Mouse (Mus musculus): Measurements from ENCODE around the gene Acbd6.

The Acbd6 gene

DNA sequence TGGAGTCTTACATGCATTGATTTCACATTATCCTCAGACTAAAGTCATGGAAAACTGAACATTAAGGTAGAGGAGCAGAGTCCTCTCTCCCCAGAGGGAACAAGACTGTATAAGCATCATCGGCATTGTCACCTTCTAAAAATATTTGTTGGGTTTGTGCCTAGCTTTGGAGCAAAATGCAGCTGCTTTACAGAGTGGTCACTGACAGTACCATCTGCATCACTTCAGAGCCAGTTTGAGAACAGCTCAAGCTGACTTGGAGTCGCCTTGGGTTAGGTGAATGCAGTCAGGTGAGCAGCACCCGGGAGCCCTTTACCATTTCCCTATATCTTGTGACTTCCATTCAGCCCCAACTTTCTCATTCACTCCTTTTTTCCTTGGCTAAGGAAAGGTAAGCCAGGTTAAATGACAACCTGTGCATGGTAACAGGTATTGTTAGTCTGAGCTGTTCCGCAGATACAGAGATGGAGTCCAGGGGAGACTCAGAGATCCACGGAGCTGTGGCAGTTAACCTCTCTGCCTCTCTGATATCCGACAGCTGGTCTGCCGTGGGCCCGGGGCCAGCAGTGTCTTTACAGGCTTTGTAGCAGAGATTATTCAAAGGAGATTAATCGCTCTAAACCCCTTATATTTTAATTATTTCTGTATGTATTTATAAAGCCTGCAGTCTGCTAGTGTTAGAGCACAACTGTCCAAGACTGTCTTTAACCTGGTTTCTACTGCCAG is 92.4 kb downstream of the Acbd6 start:
- DNase-seq (ENCODE audit: low read depth), result no peak

DNA sequence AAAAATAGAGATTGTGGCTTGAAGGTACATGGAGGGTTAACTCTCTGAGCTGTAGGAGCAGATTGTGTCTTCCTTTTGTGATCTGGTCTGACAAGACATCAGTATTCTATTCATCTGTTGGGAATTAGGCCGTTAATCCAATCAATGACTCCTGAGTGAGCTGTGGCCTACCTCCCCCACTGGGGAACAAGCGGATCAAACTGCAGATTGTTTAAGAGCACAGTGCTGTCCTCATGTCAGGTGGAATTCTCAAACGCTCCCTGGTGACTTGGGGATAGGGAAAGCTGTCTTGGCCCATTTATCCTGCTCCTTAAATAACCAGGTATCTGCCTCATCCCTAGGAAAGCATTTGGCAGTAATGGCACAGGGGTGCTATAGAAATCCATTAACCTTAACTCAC is 97.0 kb downstream of the Acbd6 start:
- no peak for DNase-seq (ENCODE audit: low read depth)

DNA sequence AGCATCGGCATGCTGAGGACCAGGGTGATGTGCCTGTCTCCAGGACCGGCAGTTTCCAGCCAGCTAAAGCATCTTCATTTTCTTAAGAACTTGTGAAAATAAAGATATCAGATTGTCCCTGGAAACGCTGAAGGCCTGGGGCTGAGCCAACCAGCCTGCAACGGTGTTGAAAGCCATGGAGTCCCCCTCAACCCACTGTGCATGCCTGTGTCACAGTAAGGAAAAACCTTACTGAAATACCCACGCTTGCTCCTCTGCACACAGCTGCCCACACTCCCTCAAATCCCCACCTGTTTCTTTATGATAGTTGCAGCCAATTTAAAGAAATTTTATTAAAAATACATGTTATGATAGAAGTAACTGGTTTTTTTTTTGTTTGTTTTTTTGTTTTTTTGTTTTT is 98.4 kb downstream of the Acbd6 start:
- no peak for DNase-seq (ENCODE audit: low read depth)

DNA sequence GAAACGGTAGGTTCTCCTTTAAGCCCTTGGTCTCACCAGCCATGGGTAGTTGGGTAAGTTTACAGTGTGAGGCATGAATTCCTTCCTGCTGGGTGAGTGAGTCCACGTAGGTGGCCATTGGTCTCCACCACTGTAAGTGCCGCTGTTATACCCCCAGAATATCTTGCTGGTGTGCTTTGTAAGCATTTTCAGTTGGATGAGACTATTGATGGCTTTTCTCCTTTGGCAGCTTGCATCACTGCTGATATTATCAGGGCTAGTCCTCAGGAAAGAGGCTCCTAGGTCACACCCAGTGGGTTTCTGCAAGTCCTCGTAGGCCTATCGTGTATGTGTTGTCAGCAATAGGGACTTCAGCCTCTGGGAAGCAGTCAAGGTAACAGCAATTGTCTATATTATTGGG is 106.1 kb downstream of the Acbd6 start:
- no peak for DNase-seq (ENCODE audit: low read depth)

DNA sequence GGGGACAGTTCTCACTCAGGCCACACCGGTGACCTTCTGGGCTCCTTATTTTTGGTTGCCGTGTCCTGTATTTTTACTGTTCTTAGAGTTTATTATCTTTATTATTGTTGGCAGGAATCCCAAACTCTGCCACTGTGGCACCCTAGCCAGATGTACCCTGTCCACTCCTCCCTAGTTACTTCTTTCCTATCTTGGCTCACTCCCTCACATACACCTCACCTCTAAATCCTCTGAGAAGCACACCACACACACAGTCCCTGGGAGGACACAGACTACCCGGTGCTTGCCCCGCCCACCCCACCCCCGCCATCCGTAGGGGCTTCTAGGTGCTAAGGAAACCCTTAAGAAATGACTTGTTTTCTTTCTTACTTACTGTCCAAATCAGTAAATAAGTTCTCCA is 117.7 kb downstream of the Acbd6 start:
- no peak for DNase-seq (ENCODE audit: low read depth)

DNA sequence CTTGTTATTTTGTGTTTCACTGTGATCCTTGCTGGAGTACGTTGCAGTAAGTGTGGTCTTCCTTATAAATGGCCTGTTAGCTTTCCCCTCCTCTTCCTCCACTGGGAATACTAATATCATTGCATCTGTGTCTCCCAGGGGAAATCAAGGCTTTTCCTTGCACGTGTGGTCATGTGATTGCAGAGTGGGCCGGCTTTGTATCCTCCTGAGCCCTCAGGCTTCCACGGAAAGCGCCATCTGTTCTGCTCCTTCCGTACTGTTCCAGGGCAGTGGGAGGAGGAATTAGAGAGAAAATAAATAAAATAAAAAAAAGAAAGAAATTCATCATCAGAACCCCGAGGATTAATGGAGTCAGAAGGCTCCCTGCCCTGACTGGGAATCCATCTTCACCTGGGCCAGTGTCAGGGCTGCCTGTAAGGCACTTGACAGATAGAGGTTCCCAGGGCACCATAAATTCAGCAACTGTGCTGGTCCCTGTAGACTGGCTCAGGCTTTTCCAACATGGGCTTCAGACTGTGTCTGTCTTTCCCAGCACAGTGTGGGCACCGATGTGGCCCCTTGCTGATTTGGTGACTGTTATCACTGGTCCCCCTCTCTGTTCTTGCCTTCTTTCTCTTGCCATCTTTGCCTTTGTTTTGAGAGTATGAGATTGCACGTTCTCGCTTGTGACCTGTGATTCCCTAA is 123.3 kb downstream of the Acbd6 start:
- no peak for DNase-seq (ENCODE audit: low read depth)

DNA sequence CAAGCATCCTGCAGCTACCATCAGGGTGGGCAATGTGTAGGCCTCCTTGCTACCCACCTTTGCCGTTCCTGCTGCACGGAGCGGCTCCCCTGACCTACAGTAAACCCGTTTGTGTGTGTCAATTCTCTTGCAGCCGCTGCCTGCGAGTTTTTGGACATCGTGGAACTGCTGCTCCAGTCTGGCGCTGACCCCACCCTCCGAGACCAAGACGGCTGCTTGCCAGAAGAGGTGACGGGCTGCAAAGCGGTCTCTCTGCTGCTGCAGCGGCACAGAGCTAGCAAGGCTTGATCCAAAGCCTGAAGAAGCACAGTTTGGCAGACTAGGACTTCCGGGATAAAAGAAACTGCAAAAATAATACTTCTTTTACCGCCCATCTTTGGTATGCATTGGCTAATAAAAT is 128.9 kb downstream of the Acbd6 start:
- DNase-seq (ENCODE audit: low read depth), result no peak

DNA sequence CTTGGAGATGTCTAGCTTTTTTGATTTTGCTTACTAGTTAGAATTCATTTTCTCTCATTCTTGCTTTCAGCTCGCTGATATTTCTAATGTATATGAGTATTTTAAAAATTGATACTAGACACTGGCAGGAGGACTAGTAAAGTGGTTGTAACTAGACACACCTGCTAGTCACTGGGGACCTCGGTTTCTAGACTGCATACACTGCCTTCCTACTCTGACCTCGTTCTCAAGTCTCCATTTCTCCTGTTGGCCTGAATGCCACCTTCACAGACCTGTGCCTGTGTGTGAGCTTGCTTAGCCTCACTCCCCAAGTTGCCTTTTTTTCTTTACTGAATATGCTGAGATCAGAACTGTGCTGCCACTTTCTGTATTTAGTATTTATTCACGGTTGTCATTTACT is 131.2 kb downstream of the Acbd6 start:
- no peak for DNase-seq (ENCODE audit: low read depth)

DNA sequence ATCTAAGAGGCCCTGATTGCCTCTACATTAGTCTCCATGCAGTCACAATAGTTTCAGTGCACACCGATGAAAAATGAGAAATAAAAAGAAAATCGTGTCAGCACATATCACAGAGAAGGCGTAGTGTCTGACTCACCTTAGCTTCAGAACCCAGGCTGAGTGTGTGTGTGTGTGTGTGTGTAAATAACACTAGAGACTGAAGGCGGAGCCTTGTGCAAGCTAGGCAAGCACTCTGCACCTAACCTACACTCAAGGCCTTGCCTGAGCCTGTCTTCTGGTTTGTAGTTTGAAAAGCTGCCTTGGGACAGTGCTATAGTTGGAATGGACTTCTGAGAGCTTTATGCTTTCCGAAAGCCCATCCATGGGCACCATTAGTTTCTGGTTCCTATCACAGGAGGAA is 131.6 kb downstream of the Acbd6 start:
- DNase-seq (ENCODE audit: low read depth), result no peak

DNA sequence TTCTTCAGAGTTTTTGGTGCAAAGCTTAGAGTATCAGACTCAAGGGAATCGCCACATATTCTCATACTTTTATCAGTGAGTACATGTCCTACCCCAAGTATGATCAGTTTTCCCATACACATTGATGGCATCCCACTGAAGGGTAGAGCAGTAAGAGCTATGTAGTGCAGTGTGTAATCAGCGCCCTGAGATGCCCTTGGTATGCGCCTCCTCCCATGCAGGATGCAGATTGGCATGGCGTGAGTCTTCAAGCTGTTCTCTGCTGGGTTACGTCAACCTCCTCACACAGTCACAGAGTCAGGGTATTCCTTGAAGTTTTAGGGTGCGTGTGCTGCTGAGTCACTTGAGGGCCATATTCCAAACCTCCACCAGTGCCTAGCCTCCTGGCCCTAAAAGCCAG is 134.3 kb downstream of the Acbd6 start:
- DNase-seq (ENCODE audit: low read depth), result no peak

DNA sequence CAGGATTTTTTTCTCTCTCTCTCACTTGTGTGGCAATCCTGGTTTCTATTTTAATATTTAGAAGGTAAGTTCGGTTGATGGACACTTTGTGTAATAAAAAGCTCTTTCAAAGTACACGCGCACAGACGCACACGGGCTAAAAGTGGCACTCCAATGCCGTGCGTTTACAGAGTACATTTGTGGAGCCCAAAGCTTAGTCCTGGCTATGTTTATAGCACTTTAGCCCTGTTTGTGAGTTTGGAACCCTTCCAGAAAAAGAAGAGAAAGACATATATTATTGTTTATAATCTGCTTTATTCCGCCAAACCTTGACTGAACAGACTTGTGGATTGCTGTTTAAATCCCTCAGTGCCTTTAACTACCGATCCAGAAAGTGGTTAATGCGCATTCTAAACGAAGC is 135.1 kb downstream of the Acbd6 start:
- DNase-seq (ENCODE audit: low read depth), result no peak

DNA sequence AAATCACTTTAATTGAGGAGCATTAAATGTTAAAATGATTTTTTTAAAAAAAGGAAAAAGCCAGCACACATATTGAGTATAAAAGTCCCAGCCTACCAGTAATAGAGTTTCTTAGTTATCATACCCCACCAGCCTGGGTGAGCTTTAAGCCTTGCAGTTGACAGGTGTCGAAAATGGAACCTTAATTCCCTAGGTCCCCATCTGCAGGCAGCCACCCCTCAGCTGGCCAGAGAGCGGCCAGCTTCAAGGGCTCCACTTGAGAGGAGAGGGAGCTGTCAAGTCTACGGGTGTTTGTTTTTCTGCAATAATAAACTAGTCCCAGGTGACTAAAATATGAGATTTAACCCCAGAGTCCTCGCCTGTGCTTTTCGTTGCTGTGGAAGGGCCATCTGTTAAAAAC is 135.5 kb downstream of the Acbd6 start:
- no peak for DNase-seq (ENCODE audit: low read depth)

DNA sequence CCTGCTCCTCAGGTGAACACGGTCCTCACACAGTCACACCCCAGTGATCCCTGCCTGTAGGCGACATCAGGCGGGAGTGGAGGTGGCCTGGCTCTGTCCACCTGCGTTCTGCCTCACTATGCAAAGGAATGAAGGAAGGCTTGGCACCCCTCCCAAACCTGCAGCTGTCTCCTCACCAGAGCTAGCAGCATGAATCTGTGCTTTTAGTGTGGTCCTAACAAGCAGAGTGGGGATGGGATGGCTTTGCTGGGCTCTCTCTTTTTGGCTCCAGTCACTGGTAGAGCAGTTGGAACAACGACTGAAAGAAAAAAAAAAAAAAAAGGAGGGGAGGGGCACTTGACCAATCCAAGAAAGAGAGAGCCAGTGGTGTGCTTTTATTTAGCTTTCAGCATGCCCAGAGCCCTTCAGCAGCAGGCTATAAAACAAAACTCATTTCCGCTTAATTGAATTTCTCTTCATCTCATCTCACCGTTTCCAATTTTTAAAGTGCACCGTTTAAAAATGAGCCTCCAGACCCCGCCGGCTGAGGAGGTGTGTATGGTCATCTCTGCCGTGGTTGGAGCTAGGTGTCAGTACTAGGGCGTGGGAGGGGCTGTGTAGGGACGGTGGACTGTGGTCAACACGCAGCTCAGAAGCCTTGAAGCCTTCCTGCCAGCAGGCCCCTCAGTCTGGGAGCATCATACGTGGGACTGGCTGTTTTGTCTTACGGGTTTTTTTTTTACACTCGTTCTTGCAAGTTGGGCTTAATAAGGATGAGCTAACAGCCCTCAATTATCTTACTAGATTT is 140.6 kb downstream of the Acbd6 start:
- no peak for DNase-seq (ENCODE audit: low read depth)

DNA sequence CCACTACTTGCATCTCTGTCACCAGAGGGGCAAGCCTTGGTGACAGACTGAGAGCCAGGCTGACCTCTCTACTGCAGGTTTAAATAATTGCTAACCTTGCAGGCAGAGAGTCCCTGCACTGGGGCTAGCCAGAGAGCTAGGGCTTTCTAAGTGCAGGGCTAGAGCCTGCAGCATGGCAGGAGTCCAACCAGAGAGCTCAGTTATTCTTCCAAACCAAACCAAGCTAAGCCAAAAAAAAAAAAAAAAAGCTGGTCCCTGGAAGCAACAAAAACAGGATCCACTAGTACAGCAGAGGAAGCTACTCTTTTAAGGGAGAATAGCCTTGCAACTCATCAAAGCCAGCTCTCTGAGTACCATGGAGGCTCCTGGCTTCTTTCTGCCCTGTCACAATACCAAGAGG is 143.0 kb downstream of the Acbd6 start:
- DNase-seq (ENCODE audit: low read depth), result peak; percentile 16

DNA sequence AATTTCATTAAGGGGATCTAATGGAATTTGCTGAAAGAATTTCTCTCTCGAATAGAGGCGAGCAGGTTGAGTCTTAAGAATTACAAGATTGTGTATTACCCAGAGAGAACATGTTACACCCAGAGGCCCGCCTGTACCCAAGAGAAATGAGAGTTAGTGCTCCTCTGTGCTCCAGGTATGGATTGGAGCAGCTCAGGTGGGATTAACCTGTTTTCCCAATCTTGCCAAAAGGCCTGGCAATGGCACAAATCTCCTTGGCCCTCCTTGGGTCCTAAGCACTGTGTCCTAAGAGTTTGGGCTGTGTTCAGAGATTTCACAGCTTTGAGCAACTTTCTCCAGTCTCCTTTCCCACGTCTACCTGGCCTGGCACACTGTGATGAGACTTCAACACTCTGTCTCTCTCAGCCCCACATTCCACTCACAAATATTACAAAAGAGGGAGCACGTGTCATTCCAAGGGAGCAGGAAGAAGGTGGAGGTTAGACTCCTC is 145.3 kb downstream of the Acbd6 start:
- no peak for DNase-seq (ENCODE audit: low read depth)

DNA sequence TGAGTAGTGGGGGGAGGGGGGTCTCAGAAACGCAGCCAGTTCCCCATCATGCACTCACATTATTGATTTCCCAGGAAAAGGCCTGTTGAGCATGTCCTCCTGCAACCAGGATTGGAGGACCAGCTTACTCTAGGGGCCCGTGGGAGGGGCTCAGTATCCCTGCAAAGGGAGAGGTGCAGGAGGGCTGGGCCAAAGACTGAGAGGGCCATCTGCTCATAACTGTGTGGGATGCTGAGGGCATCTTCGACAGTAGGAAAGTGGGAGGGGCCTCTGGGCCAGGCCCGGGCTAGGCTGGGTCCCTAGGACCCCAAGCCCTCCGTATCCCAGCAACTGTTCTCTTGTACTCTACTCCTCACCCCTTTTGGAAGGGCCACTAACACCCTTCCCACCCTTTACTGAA is 146.3 kb downstream of the Acbd6 start:
- DNase-seq (ENCODE audit: low read depth), result no peak

DNA sequence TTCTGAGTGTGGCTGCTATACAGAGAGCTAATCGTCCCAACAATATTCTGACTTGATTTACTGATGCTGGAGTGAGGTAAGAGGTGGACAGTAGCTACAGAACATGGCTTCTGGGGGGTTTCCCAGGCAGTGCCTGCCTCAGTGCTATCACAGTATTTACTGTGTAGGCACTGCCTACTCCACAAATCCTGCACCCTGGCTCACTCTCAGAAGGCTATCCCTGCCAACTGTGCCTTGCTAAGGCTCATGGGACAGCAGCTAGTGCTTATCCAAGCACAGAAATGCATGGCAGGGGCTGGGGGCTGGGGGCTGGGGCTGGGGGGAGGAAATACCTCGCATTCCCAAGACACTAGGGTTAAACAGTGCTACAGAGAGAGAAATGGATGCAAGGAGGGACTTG is 155.4 kb downstream of the Acbd6 start:
- DNase-seq (ENCODE audit: low read depth), result no peak

DNA sequence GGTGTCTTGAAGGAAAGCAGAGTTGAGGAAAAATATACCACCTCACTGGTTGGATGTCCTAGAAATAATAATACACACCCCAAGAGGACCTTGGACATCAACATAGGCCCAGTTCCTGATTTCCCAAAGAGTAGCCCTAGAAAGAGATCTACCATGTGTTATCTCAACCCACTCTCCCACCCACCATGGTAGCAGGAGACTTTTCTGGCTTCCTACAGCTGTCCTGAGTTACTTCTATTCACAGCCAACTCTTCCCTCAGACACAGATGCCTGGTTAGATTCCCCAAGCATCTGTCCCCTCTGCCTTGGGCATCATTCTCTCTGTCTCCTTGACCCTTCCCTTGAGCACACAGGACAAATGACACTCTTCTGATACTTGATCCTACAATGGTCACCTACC is 157.4 kb downstream of the Acbd6 start:
- DNase-seq (ENCODE audit: low read depth), result no peak

DNA sequence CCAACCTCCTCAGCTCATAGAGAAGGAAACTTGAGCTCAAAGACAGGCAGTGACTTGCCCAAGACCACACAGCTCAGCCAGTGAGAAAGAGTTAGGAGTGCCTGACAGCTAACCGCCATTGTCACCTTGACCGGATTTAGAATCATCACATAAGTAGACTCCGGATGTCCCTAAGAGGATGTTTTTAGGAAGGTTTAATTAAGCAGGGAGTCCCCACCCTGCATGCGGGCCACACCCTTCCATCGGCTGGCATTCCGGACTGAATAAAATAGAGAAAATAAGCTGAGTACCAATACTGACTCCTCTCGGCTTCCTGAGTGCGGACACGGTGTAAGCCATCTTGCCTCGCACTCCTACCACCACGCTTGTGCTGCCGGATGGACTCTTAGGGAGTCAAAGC is 159.4 kb downstream of the Acbd6 start:
- no peak for DNase-seq (ENCODE audit: low read depth)

DNA sequence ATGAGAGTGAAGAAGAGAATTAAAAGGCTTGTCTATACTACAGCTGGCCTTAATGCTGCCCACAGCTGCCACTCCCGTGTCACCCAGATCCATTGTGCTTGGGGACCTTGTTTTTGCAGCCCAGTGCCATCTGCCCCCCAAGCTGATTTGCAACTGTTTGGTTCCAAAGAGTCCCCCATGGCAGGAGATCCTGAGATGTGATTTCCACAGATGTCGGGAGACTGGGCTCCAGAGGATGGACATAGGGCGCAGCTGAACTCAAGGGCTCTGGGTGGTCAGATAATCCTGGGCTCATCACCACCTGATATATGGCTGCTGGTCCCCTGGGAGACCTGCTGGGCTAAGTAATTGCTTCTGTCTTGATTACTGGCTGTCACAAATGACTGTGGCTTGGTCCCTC is 160.9 kb downstream of the Acbd6 start:
- DNase-seq (ENCODE audit: low read depth), result no peak

DNA sequence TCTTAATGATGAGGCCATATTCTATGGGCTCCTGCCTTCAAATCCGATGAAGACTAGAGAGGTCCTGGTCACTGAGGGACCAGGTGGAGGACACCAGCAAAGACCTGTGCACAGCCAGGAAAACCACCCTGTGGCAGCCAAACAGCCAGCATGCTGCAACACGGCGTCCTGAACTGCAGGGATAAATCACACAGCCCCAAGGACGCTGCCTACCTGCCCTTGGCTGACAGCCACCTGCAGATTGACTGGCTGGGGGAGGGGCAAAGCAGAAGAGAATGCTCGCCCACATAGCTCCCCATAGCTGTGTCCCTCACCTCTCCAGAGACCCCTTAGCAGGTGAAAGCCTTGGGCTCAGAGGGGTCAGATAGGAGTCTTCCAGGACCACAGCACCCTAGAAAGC is 162.1 kb downstream of the Acbd6 start:
- DNase-seq (ENCODE audit: low read depth), result no peak

DNA sequence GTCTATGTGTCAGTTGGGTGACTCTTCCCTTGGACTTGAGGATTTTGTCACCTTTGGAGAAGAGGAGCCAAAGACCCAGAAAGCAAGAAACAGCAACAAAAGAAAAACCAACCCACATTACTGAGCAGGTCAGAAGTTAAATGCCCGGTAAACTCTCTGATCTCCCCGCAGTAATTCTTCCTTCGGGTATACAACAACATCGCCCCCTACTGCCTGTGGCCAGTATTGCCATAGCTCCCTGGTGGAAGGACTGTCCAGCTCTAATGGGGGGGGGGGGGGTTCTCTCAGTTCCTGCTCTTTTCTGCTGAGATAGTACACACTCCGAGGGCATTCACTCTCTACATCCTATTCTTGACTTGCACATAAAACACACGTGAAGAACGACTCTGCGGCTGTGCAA is 163.5 kb downstream of the Acbd6 start:
- no peak for DNase-seq (ENCODE audit: low read depth)

DNA sequence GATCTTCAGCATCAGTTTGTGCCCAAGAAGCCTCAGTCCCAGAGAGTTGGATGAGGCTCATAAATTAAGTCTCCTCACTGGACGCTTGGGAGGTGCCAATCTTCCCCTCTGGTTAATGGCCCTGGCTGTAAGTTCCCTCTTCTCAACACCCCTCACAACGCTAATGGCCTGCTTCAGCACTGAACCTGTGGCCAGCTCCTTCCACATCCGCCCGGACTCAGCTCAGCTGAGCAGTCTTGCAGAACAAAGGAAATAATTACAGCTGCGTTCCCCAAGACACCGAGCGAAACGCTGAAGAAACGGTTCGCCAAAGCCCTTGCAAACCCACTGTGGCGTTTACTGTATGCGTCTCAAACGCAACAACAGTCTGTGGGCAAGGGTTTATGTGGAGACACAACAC is 164.3 kb downstream of the Acbd6 start:
- peak; percentile 11 for DNase-seq (ENCODE audit: low read depth)
